Mouse (Mus musculus) embryonic facial prominence, embryonic 14.5 days (tissue): ENCODE data around the gene Atf5. TPM values are rescaled to one million over a fixed set of nuclear protein-coding genes. Genes with fewer than 3 reads are reported as not detected.

Experiments used
- ATAC-seq: fragments of 200-750 bp; cut with Nextera tagmentation; 2 replicates; pipeline ENCODE4 v1.8.0; 2017; ENCODE audit warnings: low read depth, moderate number of reproducible peaks, moderate TSS enrichment
- DNase-seq: peaks from one replicate; pipeline ENCODE4 v3.0.0-alpha.2; 2015; ENCODE audit warnings: low spot score
- H3K27ac ChIP-seq: fragments of 300-500 bp; sonication (generic); replicated peaks from 2 replicates; pipeline ENCODE4 v1.5.1; 2014; ENCODE audit warnings: low read depth, mild to moderate bottlenecking, low read length, moderate library complexity
- H3K27me3 ChIP-seq: fragments of 300-500 bp; sonication (generic); replicated peaks from 2 replicates; pipeline ENCODE4 v1.6.1; 2014; ENCODE audit warnings: low read length; ENCODE audit not compliant: control insufficient read depth, insufficient read depth
- H3K36me3 ChIP-seq: fragments of 300-500 bp; sonication (generic); 2 replicates; pipeline ENCODE4 v1.6.1; 2014; ENCODE audit warnings: low read length, mixed read lengths; ENCODE audit not compliant: control insufficient read depth, insufficient read depth
- H3K4me1 ChIP-seq: fragments of 300-500 bp; sonication (generic); 2 replicates; pipeline ENCODE4 v1.6.1; 2014; ENCODE audit warnings: antibody characterized with exemption, low read length; ENCODE audit not compliant: control insufficient read depth, insufficient read depth
- H3K4me2 ChIP-seq: fragments of 300-500 bp; sonication (generic); 2 replicates; pipeline ENCODE4 v1.6.1; 2014; ENCODE audit warnings: low read depth, mild to moderate bottlenecking, low read length, moderate library complexity, mixed read lengths
- H3K4me3 ChIP-seq: fragments of 300-500 bp; sonication (generic); 2 replicates; pipeline ENCODE4 v1.5.1; 2014; ENCODE audit warnings: low read depth, mild to moderate bottlenecking, low read length
- H3K9ac ChIP-seq: fragments of 300-500 bp; sonication (generic); 2 replicates; pipeline ENCODE4 v1.6.1; 2014; ENCODE audit warnings: low read depth, mild to moderate bottlenecking, low read length, moderate library complexity, mixed read lengths
- H3K9me3 ChIP-seq: fragments of 300-500 bp; sonication (generic); 2 replicates; pipeline ENCODE4 v1.6.1; 2016; ENCODE audit warnings: low read length; ENCODE audit not compliant: control insufficient read depth
- WGBS: fragments of 180-500 bp; shearing (Covaris S2); extraction: QIAGEN DNeasy Blood & Tissue Kit; methylation state at CpG from one replicate; pipeline ENCODE4 v1.1.7; 2014; 5-methylcytosine and 5-hydroxymethylcytosine counted together
- polyA plus RNA-seq: library from polyadenylated mRNA; unstranded; fragments of >200 nt; fragmentation: Nextera tagmentation; extraction: Ambion mirVana; gene quantifications from 2 replicates; pipeline ENCODE4 v1.2.1, GENCODE M21; 2014

The Atf5 gene
- polyA plus RNA-seq, 1 experiment from 2014 or later: 6.9 TPM

DNA sequence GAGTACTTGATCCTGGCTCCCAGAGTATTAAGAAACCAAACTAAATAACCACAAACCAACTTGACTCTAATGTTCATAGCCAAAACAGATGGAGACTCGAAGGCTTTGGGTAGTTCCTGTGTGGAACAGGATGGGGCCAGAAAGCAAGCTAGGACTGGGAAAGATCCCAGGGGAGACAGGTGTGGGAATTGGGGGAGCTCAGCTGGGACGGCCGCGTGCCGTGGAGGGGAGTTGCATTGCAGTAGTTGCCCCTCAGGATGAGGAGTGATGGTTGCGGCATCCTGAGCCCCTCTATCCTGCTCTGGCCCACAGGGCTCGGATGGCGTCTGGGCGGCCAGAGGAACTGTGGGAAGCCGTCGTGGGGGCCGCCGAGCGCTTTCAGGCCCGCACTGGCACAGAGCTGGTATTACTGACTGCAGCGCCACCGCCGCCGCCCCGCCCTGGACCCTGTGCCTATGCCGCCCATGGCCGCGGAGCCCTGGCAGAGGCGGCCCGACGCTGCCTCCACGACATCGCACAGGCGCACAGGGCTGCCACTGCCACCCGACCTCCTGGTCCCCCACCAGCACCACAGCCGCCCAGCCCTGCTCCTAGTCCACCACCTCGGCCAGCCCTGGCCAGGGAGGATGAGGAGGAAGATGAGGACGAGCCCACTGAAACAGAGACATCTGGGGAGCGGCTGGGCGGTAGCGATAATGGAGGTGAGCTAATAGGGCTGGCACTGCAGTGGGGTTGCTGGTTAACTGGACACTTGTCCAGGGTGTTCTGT is 36.0 kb upstream of the Atf5 start:
- Histone ChIP-seq H3K4me1 (peaks cover 35% of the 10 kb centered on the region), H3K4me3 (no peak overlapping the region), H3K9ac (no peak overlapping the region), H3K27me3 (no peaks in the 10 kb centered on the region), H3K36me3 (peaks cover 18% of the 10 kb centered on the region; the same call in 1 of the 2 replicates), H3K4me2 (no peak overlapping the region), H3K9me3 (no peaks in the 10 kb centered on the region), H3K27ac (no peak overlapping the region)
- WGBS: 93% methylated on average over 33 of the region's 36 CpGs
- DNase-seq: no peak
- ATAC-seq: no peak

DNA sequence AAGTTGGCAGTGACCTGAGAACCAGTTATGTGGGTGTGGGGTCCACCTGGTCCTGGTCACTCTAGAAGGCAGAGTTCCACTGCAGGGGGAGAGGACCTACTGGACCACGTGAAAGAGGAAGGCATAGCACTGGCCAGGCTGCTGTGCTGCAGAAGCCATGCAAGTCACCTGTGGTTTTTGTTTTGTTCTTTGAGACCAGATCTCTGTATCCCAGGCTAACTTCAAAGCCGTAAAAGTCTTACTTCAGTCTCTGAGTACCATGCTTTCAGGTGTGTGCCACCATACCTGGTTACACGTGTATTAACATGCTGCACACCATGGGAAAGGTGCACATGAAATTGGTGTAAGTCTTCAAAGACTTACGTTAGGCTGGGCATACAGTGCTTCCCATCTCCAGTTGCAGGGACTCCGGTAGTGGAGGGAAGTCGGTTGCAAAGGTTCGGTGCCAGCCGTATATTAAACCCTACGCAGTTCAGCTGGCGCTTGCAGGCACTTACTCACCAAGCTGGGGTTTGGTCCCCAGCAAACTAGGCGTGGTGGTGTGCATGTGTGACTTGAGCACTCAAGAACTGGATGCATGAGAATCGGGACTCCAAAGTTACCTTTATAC is 35.3 kb upstream of the Atf5 start:
- Histone ChIP-seq H3K9me3 (no peaks in the 10 kb centered on the region), H3K36me3 (peaks cover 20% of the 10 kb centered on the region; the same call in 1 of the 2 replicates), H3K4me2 (no peak overlapping the region), H3K4me3 (no peak overlapping the region), H3K27me3 (no peaks in the 10 kb centered on the region), H3K9ac (no peak overlapping the region), H3K4me1 (peaks cover 36% of the 10 kb centered on the region), H3K27ac (no peak overlapping the region; the same call in 1 of the 2 replicates)
- DNase-seq: no peak
- 93% methylated on average over 12 of the region's 12 CpGs for WGBS
- no peak for ATAC-seq

GRCm38 (mm10) chr7:44850789-44851624 is 34.5 kb upstream of the Atf5 start:
- peak overlapping the region; percentile 95 for H3K27ac ChIP-seq
- H3K27me3 ChIP-seq: no peaks in the 10 kb centered on the region
- DNase-seq: no peak
- H3K9me3 ChIP-seq: no peaks in the 10 kb centered on the region
- ATAC-seq: no peak
- H3K4me1 ChIP-seq: peaks cover 30% of the 10 kb centered on the region
- H3K4me2 ChIP-seq: peak overlapping the region; percentile 66
- WGBS: 83% methylated on average over 8 of the region's 8 CpGs
- H3K9ac ChIP-seq: peak overlapping the region; percentile 81
- H3K36me3 ChIP-seq: peaks cover 28% of the 10 kb centered on the region
- H3K4me3 ChIP-seq: peak overlapping the region; percentile 68

- DNase-seq (peak; percentile 93), ATAC-seq (peak; percentile 31)
- Histone ChIP-seq H3K27ac (peak overlapping the region; percentile 95), H3K4me3 (peak overlapping the region; percentile 68), H3K36me3 (peaks cover 36% of the 10 kb centered on the region), H3K9me3 (no peaks in the 10 kb centered on the region), H3K4me2 (peak overlapping the region; percentile 66), H3K9ac (peak overlapping the region; percentile 81), H3K27me3 (no peaks in the 10 kb centered on the region), H3K4me1 (peaks cover 27% of the 10 kb centered on the region)
- WGBS: 1% methylated on average over 12 of the region's 33 CpGs
These were observed 33.7 kb upstream of the Atf5 start for GRCm38 (mm10) chr7:44850146-44850545.

- H3K4me2 ChIP-seq: peak overlapping the region; percentile 66
- WGBS: under 1% methylated on average over 39 of the region's 41 CpGs
- H3K4me3 ChIP-seq: peak overlapping the region; percentile 68
- peak overlapping the region; percentile 81 for H3K9ac ChIP-seq
- H3K36me3 ChIP-seq: peaks cover 42% of the 10 kb centered on the region
- H3K27me3 ChIP-seq: no peaks in the 10 kb centered on the region
- ATAC-seq: peak; percentile 72
- no peaks in the 10 kb centered on the region for H3K9me3 ChIP-seq
- H3K27ac ChIP-seq: peak overlapping the region; percentile 95
- peak; percentile 97 for DNase-seq
- H3K4me1 ChIP-seq: peaks cover 23% of the 10 kb centered on the region
These were observed 33.1 kb upstream of the Atf5 start for GRCm38 (mm10) chr7:44849416-44850111.

- Histone ChIP-seq H3K9me3 (no peaks in the 10 kb centered on the region), H3K27me3 (no peaks in the 10 kb centered on the region), H3K4me1 (peaks cover 18% of the 10 kb centered on the region), H3K9ac (peak within 1 kb of the TSS; percentile 81), H3K36me3 (peaks cover 50% of the 10 kb centered on the region), H3K27ac (peak within 1 kb of the TSS; percentile 95), H3K4me3 (peak within 1 kb of the TSS; percentile 68), H3K4me2 (peak within 1 kb of the TSS; percentile 66)
- ATAC-seq (peak; percentile 89), DNase-seq (peak; percentile 99)
- 1% methylated on average over 52 of the region's 54 CpGs for WGBS
These were observed 32.3 kb upstream of the Atf5 start, which contains the start of the genes Akt1s1 and Tbc1d17 for GRCm38 (mm10) chr7:44848561-44849415. Gene Akt1s1 (plus strand): TSS chr7:44848991. Gene Tbc1d17 (minus strand): TSS chr7:44849079.

- Histone ChIP-seq H3K9me3 (no peaks in the 10 kb centered on the region), H3K27me3 (no peaks in the 10 kb centered on the region), H3K4me2 (peak overlapping the region; percentile 66), H3K4me1 (peaks cover 14% of the 10 kb centered on the region), H3K36me3 (peaks cover 51% of the 10 kb centered on the region), H3K27ac (no peak overlapping the region), H3K9ac (peak overlapping the region; percentile 57), H3K4me3 (peak overlapping the region; percentile 68)
- WGBS: 81% methylated on average over 5 of the region's 5 CpGs
- no peak for ATAC-seq
- DNase-seq: no peak
These were observed 31.3 kb upstream of the Atf5 start for GRCm38 (mm10) chr7:44847772-44848171.
